Mouse (Mus musculus) CD4-positive helper T cell, adult 2 months (primary cell): Measurements from ENCODE around the gene Osbpl10.
"Not testable (repeated sequence)": the region's sequence is repeated elsewhere in the genome, so short reads cannot be mapped to it uniquely, and the experiment has no call there.

Experiments used
- DNase-seq: peaks from one replicate; pipeline ENCODE4 v3.0.0-alpha.2; 2012; ENCODE audit warnings: low read depth, missing footprints, low spot score

Osbpl10 gene

DNA sequence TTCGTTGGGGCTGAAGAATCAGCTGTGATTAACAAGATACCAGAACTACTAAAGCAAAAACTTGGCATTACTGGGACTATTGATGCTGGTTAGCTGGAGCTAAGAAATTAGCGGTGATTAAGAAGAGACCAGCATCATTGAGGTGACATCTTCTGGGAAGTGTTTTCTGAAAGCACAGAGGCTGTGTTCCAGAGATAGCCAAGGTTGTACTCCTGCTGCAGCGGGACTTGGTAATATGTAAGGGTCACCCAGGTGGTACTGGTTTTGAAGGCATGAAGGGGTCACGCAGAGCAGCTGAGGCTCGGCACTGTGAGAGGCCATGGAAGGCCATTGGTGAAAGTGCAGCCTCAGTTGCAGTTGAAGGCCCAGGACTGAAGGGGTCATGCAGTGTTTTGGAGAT lies 294.1 kb downstream of the Osbpl10 start:
- DNase-seq: not testable (repeated sequence)

- no peak for DNase-seq
Measured at GRCm38 (mm10) chr9:115273095-115273649, 294.8 kb downstream of the Osbpl10 start.

- DNase-seq: no peak
Measured at GRCm38 (mm10) chr9:115274806-115275205, 296.4 kb downstream of the Osbpl10 start.

DNA sequence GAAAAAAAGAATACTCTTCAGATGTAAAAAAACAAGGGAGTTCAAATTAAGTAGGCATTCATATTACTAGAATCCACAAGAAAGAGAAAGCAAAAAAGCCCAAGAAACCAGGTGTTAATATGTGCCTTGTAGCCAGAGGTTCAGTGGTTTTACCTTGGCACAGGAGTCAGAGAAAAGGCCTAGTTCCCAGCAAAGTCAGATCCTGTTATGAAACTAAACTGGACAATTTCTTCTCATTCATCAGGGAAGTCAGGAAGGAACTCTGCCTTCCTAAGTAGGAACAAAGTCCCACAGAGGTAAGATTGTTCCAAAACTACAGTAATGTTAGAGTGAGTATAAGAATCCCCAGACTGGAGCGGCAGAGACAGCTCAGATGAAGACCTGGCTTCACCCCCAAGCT lies 300.3 kb downstream of the Osbpl10 start:
- no peak for DNase-seq
